Mouse (Mus musculus): ENCODE results near the gene Bmp2k.

Bmp2k gene

GRCm38 (mm10) chr5:96997310-96997801, at the start of gene Bmp2k:
Bmp2k (plus strand) TSS chr5:96997689.
- DNase-seq: peak; percentile 82

- DNase-seq: no peak
Measured at GRCm38 (mm10) chr5:96948856-96949527, 48.5 kb upstream of the Bmp2k start.

- no peak for DNase-seq
Measured at GRCm38 (mm10) chr5:96949839-96950666, 47.4 kb upstream of the Bmp2k start.

DNA sequence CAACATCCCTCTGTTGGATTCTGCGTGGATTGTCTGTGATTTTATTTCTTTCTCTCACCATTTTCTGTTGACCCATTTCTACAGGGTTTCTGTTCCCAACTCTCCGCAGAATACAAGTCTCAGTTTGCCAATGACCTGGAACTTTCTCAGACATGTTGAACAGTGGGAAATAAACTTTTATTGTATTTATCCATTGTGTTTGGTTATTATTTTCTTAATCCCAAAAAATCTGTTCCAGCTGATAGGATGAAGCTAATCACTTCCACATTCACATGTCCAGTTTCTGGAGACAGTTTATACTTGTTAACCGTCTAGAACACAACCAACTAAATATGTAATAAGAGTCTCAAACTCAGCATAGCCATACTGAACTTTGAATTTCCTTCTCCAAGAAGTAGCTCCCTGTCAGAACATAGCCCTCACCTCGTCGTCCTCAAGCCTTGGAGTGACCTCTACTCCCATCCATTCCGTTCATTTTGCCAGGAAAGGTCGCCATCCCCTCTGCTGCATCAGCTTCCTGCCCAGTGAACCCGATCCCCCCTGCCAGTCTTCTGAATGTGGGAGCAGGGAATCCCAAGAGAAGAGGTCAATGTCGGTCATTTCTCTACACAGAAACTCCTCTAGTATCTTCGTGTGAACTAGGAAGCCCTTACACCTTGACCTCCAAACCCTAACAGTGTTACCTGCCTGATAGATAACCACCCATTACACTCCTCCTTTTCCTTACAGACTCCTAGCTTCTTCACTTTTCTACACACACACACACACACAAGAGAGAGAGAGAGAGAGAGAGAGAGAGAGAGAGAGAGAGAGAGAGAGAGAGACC, 46.6 kb upstream of the Bmp2k start:
- no peak for DNase-seq

GRCm38 (mm10) chr5:96951493-96952105, 45.9 kb upstream of the Bmp2k start:
- DNase-seq: no peak

- no peak for DNase-seq
Measured at GRCm38 (mm10) chr5:96954040-96954439, 43.4 kb upstream of the Bmp2k start.

DNA sequence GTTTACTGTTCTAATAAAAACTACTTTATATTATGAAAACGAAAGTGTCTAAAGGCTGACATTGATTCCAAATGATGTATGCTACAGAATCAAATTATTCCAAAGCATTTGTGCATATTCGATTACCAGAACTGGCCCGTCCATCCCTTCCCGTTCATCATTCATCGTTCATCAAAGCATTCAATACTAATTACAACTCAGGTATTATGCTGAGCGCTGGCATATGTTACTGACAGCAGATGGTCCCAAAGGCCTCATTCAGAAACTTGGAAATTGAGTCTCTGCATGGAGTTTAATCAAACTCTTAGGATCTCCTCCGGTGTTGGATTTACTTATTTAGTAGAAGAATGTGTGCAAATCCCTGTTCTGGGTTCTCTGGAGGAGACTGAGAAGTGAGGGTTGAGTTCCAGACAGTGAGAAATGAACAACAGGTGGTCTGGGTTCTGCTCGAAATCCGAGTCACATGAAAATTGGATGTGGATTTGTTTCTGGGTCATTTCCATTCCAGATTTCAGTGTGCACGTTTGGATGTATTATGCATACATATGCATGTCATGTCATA, 42.9 kb upstream of the Bmp2k start:
- no peak for DNase-seq

- DNase-seq: no peak
Measured at GRCm38 (mm10) chr5:96956926-96957325, 40.6 kb upstream of the Bmp2k start.

DNA sequence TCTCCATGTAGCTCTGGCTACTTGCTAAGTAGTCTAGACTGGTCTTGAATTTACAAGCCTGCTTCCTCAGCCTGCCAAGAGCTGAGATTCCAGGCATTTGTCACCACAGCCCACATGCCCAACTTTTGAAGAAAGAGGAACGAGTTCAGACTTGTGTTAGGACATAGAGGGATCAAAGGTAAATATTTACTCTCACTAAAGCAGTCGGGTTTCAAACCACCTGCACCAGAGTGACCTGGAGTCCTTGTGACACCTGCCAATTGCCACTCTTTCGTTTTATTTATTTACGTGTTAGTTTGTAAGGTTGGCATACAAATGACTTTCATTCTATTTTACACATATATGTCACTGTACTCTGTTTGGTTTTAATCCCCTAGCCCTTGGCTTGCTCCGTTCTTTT, 36.4 kb upstream of the Bmp2k start:
- DNase-seq: no peak

DNA sequence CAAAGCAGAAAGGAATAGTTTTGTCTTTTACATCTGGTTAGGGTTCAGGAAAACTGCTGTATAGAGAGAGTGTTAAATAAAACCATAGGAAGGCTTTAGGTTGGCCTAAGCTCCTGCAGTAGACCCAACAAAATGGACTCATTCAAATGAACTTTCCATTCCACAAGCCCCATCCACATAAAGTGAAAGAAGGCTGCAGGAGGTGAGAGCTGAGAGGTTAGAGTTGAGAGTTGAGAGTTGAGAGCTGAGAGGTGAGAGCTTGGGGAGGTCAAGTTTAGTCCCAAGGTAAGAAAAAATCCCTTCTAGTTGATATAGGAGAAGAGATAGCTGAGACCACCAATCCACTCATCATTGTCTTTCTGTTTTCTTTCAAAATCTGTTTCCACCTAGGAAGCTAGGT, 35.6 kb upstream of the Bmp2k start:
- no peak for DNase-seq

GRCm38 (mm10) chr5:96962252-96962933, 35.1 kb upstream of the Bmp2k start:
- DNase-seq: no peak

- no peak for DNase-seq
Measured at GRCm38 (mm10) chr5:96962934-96963301, 34.6 kb upstream of the Bmp2k start.

GRCm38 (mm10) chr5:96964062-96965028, 33.1 kb upstream of the Bmp2k start:
- DNase-seq: no peak

- DNase-seq: no peak
Measured at GRCm38 (mm10) chr5:96965029-96965403, 32.5 kb upstream of the Bmp2k start.

DNA sequence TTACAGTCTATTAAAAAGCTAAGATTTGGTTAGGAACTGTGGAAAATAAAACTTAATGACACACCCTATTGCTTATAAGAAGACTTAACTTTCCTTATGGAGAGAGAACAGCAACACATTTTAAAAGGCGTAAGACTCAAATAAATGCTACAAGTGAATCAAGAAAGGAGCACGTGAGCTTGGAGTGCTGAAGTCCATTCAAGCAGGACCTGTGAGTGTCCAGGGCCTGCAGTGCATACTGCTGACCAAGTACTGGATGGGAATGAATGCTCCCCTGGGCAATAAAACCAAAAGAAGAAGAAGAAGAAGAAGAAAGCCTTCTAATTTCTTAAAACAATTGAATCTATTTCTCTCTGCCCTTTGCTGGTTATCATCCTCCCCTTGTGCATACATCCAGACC, 32.0 kb upstream of the Bmp2k start:
- DNase-seq: no peak

GRCm38 (mm10) chr5:96968628-96969027, 28.9 kb upstream of the Bmp2k start:
- DNase-seq: no peak

DNA sequence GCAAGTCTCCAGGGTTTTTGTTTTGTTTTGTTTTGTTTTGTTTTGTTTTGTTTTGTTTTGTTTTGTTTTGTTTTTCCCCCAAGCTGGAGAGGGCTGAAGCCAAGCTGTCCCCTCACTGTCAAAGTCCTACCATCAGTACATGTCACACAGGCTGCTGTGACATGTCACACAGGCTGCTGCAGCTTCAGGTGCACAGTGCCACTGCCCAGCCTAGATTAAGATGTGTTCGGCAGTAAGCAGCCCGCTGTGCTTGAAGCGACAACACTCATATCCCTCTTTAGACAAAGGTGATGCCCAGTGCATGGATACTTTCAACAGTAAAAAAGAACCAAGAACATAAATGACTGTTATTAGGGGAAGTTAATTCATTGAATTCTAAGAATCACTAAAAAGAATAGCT, 28.5 kb upstream of the Bmp2k start:
- DNase-seq: no peak

GRCm38 (mm10) chr5:96969705-96970471, 27.6 kb upstream of the Bmp2k start:
- no peak for DNase-seq

GRCm38 (mm10) chr5:96970472-96970848, 27.0 kb upstream of the Bmp2k start:
- DNase-seq: no peak
